Mouse (Mus musculus) embryonic facial prominence, embryonic 13.5 days (tissue): Measurements from ENCODE around the gene Ss18l1. TPM values are rescaled to one million over a fixed set of nuclear protein-coding genes. Genes with fewer than 3 reads are reported as not detected.

ENCODE experiments used
- ATAC-seq: fragments of 200-750 bp; cut with Nextera tagmentation; 2 replicates; pipeline ENCODE4 v1.8.0; 2017; ENCODE audit warnings: low read depth; ENCODE audit not compliant: insufficient number of reproducible peaks, insufficient read depth, low FRiP score, low TSS enrichment
- H3K27ac ChIP-seq: fragments of 300-500 bp; sonication (generic); 2 replicates; pipeline ENCODE4 v1.5.1; 2015; ENCODE audit warnings: moderate library complexity, mild to moderate bottlenecking, inconsistent platforms
- H3K27me3 ChIP-seq: fragments of 300-500 bp; sonication (generic); 2 replicates; pipeline ENCODE4 v1.6.1; 2015; ENCODE audit warnings: mild to moderate bottlenecking, inconsistent platforms
- H3K36me3 ChIP-seq: fragments of 300-500 bp; sonication (generic); 2 replicates; pipeline ENCODE4 v1.6.1; 2015; ENCODE audit warnings: mild to moderate bottlenecking, inconsistent platforms
- H3K4me1 ChIP-seq: fragments of 300-500 bp; sonication (generic); 2 replicates; pipeline ENCODE4 v1.6.1; 2015; ENCODE audit warnings: inconsistent platforms
- H3K4me2 ChIP-seq: fragments of 300-500 bp; sonication (generic); 2 replicates; pipeline ENCODE4 v1.6.1; 2015; ENCODE audit warnings: moderate library complexity, mild to moderate bottlenecking, inconsistent platforms
- H3K4me3 ChIP-seq: fragments of 300-500 bp; sonication (generic); 2 replicates; pipeline ENCODE4 v1.5.1; 2015; ENCODE audit warnings: mild to moderate bottlenecking, inconsistent platforms
- H3K9ac ChIP-seq: fragments of 300-500 bp; sonication (generic); 2 replicates; pipeline ENCODE4 v1.6.1; 2015; ENCODE audit warnings: mild to moderate bottlenecking, inconsistent platforms
- H3K9me3 ChIP-seq: fragments of 300-500 bp; sonication (generic); 2 replicates; pipeline ENCODE4 v1.6.1; 2016; ENCODE audit warnings: inconsistent platforms
- WGBS: fragments of 180-500 bp; shearing (Covaris S2); methylation state at CpG from one replicate; pipeline ENCODE4 v1.1.7; 2015; ENCODE audit warnings: mixed read lengths; 5-methylcytosine and 5-hydroxymethylcytosine counted together
- polyA plus RNA-seq: library from polyadenylated mRNA; unstranded; fragments of >200 nt; fragmentation: Nextera tagmentation; extraction: Ambion mirVana; gene quantifications from 2 replicates; pipeline ENCODE4 v1.2.1, GENCODE M21; 2015

Gene Ss18l1
- polyA plus RNA-seq, 1 experiment from 2014 or later: 6.2 TPM

DNA sequence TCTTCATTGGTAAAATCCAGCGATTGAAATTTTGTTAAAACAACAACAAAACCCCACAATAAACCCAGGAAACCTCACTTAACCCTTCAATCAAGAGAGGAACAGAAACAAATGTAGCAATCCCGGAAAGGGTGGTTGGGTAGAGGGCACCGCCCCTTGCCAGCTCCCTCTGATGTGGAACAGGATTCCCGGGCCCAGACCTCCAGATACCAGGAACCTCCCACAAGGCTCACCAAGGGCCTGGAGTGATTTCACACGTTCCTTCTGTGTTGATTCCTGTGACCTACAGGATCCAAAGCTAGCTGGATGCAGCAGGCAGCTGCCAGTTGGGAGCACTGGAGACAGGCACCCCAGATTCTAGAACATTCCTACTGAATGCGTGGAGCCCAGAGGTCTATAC is 1.9 kb upstream of the Ss18l1 start:
- H3K4me2 ChIP-seq: peak overlapping the region; percentile 89

DNA sequence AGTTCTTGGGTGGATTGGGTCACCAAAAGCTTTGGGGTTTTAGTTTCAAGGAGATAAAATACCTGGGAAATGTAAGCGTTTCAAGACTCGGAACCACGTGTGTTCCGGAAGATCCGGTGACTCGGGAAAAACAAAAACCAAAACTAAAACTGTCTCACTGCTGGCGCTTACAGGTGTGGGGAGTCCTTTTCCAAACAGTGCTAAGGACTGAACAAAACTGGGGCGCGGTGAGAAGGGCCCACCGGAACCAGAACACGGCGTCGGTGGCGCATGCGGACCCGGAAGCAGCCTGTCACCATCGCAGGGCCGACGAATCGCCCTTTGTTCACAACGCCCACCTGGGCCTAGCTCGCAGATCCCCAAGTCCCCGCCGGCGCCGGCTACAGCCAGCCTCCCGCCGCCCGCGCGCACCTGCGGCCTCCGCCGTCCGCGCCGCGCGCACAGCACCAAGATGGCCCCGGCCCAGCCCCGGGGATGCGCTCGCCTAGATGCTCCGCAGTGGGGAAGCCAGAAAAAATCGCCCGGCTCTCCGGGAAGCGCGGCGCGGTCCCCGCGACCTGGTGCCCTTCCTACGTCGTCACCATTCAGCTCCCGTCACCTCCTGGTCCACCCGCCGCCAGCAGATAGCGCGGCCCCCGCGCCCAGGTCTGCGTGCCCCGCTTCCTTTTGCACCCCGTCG is 593 bp upstream of the Ss18l1 start:
- H3K27me3 ChIP-seq: no peaks in the 10 kb centered on the region
- H3K4me3 ChIP-seq: peak overlapping the region; percentile 94
- H3K36me3 ChIP-seq: peaks cover 29% of the 10 kb centered on the region
- H3K4me2 ChIP-seq: peak overlapping the region; percentile 89
- peak overlapping the region; percentile 94 for H3K9ac ChIP-seq
- peak overlapping the region; percentile 92 for H3K27ac ChIP-seq
- peaks cover 39% of the 10 kb centered on the region for H3K4me1 ChIP-seq
- WGBS: under 1% methylated on average over 66 of the region's 66 CpGs
- ATAC-seq: peak; percentile 39
- H3K9me3 ChIP-seq: no peaks in the 10 kb centered on the region

More for the DNA sequence above, 1.9 kb upstream of the Ss18l1 start:
- Histone ChIP-seq H3K27ac (no peak overlapping the region), H3K4me1 (peaks cover 39% of the 10 kb centered on the region), H3K9me3 (no peaks in the 10 kb centered on the region), H3K27me3 (no peaks in the 10 kb centered on the region), H3K4me3 (0 out of 2 replicates have a peak overlapping the region, but pooled peaks have one; percentile 94), H3K9ac (peak overlapping the region; percentile 94; the same call in 1 of the 2 replicates), H3K36me3 (peaks cover 38% of the 10 kb centered on the region)
- ATAC-seq: no peak
- WGBS: 53% methylated on average over 6 of the region's 6 CpGs

DNA sequence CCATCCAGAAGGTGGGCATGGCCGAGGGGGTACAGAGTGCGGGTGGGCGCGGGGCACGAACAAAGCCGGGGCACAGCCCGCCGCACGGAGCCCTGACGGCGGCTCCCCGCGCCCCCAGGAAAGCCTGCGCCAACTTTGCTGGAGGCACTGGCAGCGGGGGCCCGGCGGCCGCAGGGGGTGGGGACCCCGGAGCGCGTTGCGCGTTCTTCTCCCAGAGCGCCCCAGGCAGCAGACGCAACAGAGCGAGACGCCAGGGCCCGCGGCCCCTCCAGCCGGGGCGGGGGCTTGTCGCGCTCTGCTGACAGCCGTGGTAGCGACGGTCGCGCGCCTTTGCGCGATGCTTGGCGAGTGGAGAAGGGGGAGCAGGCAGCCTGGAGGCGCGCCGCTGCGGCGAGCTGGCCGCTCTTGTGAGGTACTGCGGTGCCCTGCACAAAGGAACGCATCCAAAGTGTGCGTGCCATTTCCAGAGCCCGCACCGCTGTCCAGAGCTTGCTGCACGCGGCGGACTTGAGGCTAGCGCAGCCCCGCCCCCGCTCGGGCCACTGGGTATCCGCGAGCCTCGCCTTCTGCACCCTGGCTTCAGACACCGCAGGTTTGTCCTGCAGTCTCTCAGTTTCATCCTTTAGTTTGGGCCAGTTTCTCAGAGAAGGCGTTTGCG is 678 bp downstream of the Ss18l1 start:
- Histone ChIP-seq H3K9me3 (no peaks in the 10 kb centered on the region), H3K27me3 (no peaks in the 10 kb centered on the region), H3K4me3 (peak overlapping the region; percentile 94), H3K36me3 (peaks cover 24% of the 10 kb centered on the region), H3K27ac (peak overlapping the region; percentile 92), H3K4me1 (peaks cover 39% of the 10 kb centered on the region), H3K4me2 (peak overlapping the region; percentile 89), H3K9ac (peak overlapping the region; percentile 94)
- no peak for ATAC-seq
- WGBS: under 1% methylated on average over 66 of the region's 66 CpGs

DNA sequence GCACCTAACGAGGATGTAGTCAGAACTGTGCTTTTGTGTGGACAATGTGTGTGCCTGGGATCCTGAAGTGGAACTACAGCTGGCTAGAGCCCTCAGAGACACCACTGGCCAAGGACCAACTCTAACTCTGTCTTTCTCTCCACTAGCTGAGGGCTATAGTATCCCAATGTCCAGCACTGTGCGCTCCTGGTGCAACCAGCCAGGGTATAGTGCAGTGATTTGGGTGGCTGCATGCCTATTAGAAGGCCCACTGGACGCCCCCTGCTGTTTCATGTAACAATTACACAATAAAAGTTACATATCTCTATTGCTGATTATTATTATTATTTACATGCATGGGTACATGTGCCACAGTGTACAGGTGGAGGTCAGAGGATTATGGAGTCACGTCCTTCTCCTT is 3.0 kb downstream of the Ss18l1 start:
- no peak for ATAC-seq
- H3K4me3 ChIP-seq: no peak overlapping the region
- WGBS: 46% methylated on average over 4 of the region's 4 CpGs
- no peak overlapping the region for H3K9ac ChIP-seq
- no peak overlapping the region for H3K4me2 ChIP-seq
- H3K4me1 ChIP-seq: peaks cover 31% of the 10 kb centered on the region
- no peaks in the 10 kb centered on the region for H3K9me3 ChIP-seq
- H3K27ac ChIP-seq: no peak overlapping the region
- H3K36me3 ChIP-seq: peaks cover 16% of the 10 kb centered on the region
- no peaks in the 10 kb centered on the region for H3K27me3 ChIP-seq

DNA sequence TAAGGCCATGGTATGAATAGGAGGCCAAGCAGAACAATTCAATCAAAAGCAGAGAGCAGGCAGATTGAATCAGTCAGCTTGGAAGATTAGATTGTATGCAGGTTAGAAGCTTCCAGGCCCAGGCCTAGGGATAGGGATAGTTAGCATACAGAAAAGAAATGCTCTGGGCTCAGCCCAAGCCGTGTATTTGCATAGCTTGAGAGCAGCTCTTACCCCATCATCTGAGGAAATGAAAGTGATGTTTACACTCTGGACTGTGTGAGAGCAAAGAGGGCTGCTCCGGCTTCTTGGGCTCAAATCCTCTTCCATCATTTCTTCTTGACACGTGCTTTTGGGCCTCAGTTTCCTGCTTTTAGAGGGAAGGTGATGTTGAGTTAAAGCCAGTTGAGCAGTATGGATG is 5.3 kb downstream of the Ss18l1 start:
- no peak for ATAC-seq
- Histone ChIP-seq H3K4me1 (peaks cover 26% of the 10 kb centered on the region), H3K4me2 (no peak overlapping the region), H3K4me3 (no peak overlapping the region), H3K9ac (no peak overlapping the region), H3K36me3 (peaks cover 20% of the 10 kb centered on the region), H3K9me3 (no peaks in the 10 kb centered on the region), H3K27me3 (no peaks in the 10 kb centered on the region), H3K27ac (no peak overlapping the region)
- 96% methylated on average over 3 of the region's 3 CpGs for WGBS

DNA sequence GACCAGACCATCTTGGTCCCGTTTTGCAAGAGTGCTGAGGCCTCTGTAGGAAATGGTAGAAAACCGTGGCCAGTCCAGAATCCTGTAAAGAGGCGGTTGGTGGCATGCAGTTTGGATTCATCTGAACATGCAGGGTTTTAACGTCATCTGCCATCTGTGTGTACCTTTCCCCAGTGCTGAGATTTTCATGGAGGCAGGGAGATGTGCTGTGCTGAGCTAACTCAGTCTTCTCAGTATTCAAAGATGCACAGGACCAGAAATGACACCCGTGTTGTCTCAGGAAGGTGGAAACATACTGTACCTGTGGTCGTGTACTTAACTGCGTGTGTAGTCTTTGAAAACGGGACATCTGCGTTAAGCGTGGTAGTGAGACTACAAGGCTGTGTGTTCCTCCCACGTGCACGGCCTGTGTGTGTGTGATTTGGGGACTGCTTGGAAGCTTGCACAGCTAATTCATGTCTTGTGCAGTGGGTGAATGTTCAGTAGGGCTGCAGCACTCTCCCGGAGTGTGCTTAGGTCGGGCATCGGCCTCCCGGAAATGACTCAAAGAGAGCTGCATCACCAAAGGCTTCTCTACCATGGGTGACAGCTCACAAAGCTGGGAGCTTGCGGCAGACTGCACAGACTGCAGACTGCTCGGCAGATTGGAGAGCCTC is 5.8 kb downstream of the Ss18l1 start:
- no peak for ATAC-seq
- WGBS: 93% methylated on average over 18 of the region's 18 CpGs
- no peak overlapping the region for H3K27ac ChIP-seq

DNA sequence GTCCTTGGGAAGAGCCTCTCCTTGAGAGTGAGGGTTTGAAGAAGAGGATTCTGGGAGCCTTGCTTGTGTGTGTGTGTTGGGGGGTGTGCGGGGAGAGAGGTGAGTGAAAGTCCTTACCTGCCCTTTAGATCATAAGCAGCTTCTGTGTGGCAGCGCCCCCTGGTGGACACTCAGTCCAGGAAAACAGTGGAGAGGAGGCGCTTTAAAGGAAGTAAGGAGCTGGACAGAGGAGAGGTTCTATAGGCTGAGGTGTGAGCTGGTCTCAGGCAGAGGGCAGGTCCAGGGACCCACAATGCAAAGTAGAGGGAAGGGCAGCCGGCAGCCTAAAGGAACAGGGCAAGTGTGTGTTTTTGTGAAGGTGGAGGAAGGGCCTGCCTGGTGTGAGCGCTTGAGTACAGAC is 8.7 kb downstream of the Ss18l1 start:
- Histone ChIP-seq H3K27ac (no peak overlapping the region), H3K36me3 (peaks cover 51% of the 10 kb centered on the region), H3K4me2 (no peak overlapping the region), H3K9me3 (no peaks in the 10 kb centered on the region), H3K9ac (no peak overlapping the region), H3K4me3 (no peak overlapping the region), H3K4me1 (peaks cover 7% of the 10 kb centered on the region; the same call in 1 of the 2 replicates), H3K27me3 (no peaks in the 10 kb centered on the region)
- WGBS: 28% methylated on average over 5 of the region's 5 CpGs
- no peak for ATAC-seq

More for the DNA sequence above, 5.8 kb downstream of the Ss18l1 start:
- H3K27me3 ChIP-seq: no peaks in the 10 kb centered on the region
- H3K36me3 ChIP-seq: peaks cover 25% of the 10 kb centered on the region
- no peak overlapping the region for H3K4me3 ChIP-seq
- peaks cover 26% of the 10 kb centered on the region for H3K4me1 ChIP-seq
- H3K4me2 ChIP-seq: no peak overlapping the region
- H3K9ac ChIP-seq: no peak overlapping the region
- H3K9me3 ChIP-seq: no peaks in the 10 kb centered on the region

DNA sequence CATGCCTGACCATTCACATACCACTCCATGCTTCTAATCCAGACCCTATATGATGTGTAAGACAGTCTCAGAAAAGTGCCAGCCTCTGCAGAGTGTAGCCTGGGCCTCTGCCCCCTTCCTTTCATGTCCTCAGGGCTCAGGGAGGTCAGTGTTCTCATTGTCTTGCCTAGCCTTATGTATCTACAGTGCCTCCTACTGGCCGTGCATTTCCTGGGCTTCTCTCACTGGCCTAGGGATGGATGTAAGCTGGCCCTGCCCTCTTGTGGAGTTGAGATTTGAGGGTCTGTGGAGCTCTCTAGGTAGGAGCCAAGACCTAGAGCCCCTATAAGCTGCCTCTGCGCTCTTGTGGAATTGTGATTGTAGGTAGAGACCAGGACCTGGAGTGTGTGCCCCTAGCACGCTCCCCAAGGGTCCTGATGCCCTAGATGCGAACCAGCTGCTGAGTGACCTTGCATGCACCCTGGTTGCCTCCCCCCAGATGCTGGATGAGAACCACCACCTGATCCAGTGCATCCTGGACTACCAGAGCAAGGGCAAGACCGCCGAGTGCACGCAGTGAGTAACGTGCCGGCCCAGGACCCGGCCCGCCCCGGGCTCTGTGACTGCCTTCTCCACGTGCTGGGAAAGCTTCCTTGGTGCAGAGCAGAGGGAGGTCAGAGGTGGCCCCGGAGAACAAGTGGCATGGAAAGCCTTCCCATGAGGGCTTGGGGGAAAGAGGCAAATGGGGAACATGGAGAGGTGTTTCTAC is 9.9 kb downstream of the Ss18l1 start:
- 86% methylated on average over 14 of the region's 14 CpGs for WGBS
- H3K9ac ChIP-seq: 0 out of 2 replicates have a peak overlapping the region, but pooled peaks have one; percentile 16
- H3K9me3 ChIP-seq: no peaks in the 10 kb centered on the region
- peaks cover 56% of the 10 kb centered on the region for H3K36me3 ChIP-seq
- no peak overlapping the region for H3K4me3 ChIP-seq
- no peak overlapping the region for H3K4me2 ChIP-seq
- H3K27me3 ChIP-seq: no peaks in the 10 kb centered on the region
- peaks cover 7% of the 10 kb centered on the region; the same call in 1 of the 2 replicates for H3K4me1 ChIP-seq
- no peak for ATAC-seq
- H3K27ac ChIP-seq: no peak overlapping the region

DNA sequence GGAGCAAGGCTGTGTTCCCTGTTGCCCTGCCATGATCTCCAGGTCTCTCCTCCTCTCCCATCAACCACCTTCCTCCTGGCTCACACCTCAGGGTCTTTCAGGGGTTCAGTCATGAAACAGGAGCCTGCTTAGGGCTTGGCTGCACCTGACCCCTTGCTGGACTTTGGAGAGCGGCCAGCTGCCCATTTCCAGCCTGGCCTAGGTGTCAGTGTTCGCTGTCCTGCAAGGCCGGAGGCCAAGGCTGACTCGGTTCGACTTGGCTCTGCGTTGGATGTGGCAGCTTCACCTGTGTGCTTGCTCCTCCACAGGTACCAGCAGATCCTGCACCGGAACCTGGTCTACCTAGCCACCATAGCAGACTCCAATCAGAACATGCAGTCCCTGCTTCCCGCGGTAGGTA is 10.7 kb downstream of the Ss18l1 start:
- Histone ChIP-seq H3K27ac (no peak overlapping the region), H3K9ac (no peak overlapping the region), H3K9me3 (no peaks in the 10 kb centered on the region), H3K27me3 (no peaks in the 10 kb centered on the region), H3K36me3 (peaks cover 59% of the 10 kb centered on the region), H3K4me3 (no peak overlapping the region), H3K4me2 (no peak overlapping the region), H3K4me1 (peaks cover 7% of the 10 kb centered on the region; the same call in 1 of the 2 replicates)
- ATAC-seq: no peak
- over 99% methylated on average over 9 of the region's 9 CpGs for WGBS

DNA sequence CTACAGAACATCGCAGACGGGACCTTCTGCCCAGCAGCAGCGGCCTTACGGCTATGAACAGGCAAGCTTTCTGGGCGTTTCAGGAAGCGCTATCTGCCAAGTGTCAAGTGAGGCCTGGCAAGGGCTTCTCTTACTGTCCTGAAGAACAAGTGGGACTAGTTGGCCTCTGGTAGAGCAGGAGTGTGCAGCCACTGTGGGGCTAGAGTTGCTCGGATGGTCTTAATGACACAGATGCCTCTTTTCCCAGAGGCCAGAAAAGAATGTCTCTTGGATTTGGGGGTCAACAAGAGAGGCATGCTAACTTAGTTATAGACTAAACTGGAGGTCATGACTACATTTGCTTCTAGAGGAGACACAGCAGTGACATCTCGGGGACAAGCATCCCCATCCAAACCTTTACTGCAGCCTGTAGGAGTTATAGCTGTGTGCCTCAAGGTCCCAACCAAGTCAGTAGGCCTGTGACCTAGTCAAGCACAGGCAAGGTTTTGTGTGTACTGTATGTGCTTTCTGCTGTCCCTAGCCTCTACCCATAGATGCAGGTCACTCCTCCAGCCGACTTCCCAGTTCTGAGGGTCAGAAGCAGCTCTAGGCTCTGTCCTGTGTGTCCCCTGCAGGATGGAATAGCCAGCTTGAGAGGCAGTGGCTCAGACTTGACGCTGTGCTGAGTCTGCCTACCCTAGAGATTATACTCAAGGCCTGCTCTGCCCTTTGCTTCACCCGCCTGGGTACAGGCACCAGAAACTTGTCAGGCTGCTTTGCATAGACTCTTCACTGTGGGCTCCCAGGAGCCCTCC is 21.2 kb downstream of the Ss18l1 start:
- no peak for ATAC-seq
- Histone ChIP-seq H3K4me2 (no peak overlapping the region), H3K4me1 (no peaks in the 10 kb centered on the region), H3K9me3 (no peaks in the 10 kb centered on the region), H3K27me3 (no peaks in the 10 kb centered on the region), H3K27ac (no peak overlapping the region), H3K4me3 (no peak overlapping the region), H3K36me3 (peaks cover 77% of the 10 kb centered on the region), H3K9ac (no peak overlapping the region)
- WGBS: 95% methylated on average over 11 of the region's 11 CpGs
